In genomic region chr4:155839483-155839910, GRCm38 (mm10) we compare ENCODE assay signal across 8 mouse cellular contexts. TPM values are rescaled to one million over a fixed set of nuclear protein-coding genes. Genes with fewer than 3 reads are reported as not detected.
A peak's percentile ranks its signal among the peaks of the same experiment; 100 is the strongest.
DNase-seq lines count a peak whose midpoint lies in the region; ATAC-seq lines count a peak whose summit lies in the region.

Gene Mxra8 (plus strand): TSS chr4:155839680.

- H3K4me1 ChIP-seq in megakaryocyte, embryonic 14.5 days, result peaks cover 59% of the 10 kb centered on the region
- peaks cover 37% of the 10 kb centered on the region for H3K4me1 ChIP-seq in lung, embryonic 16.5 days (replicated peaks; ENCODE audit: control insufficient read depth, insufficient read depth, low read length)

- peak within 1 kb of the TSS; percentile 78 for H3K9ac ChIP-seq in lung, embryonic 16.5 days (ENCODE audit: low read length)

- 4% methylated on average over 16 of the region's 16 CpGs for WGBS in lung, embryonic 16.5 days

- ATAC-seq in megakaryocyte, adult 5-6 weeks (ENCODE audit: poor library complexity, severe bottlenecking), result no peak
- ATAC-seq in lung, embryonic 16.5 days (ENCODE audit: low read depth), result peak; percentile 94

- H3K4me3 ChIP-seq in megakaryocyte, embryonic 14.5 days (replicated peaks), result peak within 1 kb of the TSS; percentile 92
- H3K4me3 ChIP-seq in lung, embryonic 16.5 days (ENCODE audit: low read length), result peak within 1 kb of the TSS; percentile 67

- peak; percentile 91 for DNase-seq in embryo, embryonic 9.5 days (ENCODE audit: extremely low spot score)
- DNase-seq in heart, adult 9 months (ENCODE audit: low spot score in 2 of 2), result peak; percentile 93 to 96
- peak; percentile 73 to 85 for DNase-seq in kidney, adult 8-10 months
- DNase-seq in retina, postnatal 1 day, result peak; percentile 61
- DNase-seq in right cerebral cortex, postnatal 36 days (ENCODE audit: low spot score in 2 of 2), result no peak

- H3K27me3 ChIP-seq in megakaryocyte, embryonic 14.5 days (replicated peaks), result peaks cover 42% of the 10 kb centered on the region
- peaks cover 8% of the 10 kb centered on the region for H3K27me3 ChIP-seq in lung, embryonic 16.5 days (ENCODE audit: control insufficient read depth, insufficient read depth, low read depth, low read length)

- H3K36me3 ChIP-seq in megakaryocyte, embryonic 14.5 days (replicated peaks; ENCODE audit: low read length), result no peaks in the 10 kb centered on the region
- peaks cover 13% of the 10 kb centered on the region for H3K36me3 ChIP-seq in lung, embryonic 16.5 days (ENCODE audit: control insufficient read depth, insufficient read depth, low read length)

- no peaks in the 10 kb centered on the region for H3K9me3 ChIP-seq in megakaryocyte, embryonic 14.5 days
- H3K9me3 ChIP-seq in lung, embryonic 16.5 days (ENCODE audit: control insufficient read depth, low read length), result no peaks in the 10 kb centered on the region

- H3K27ac ChIP-seq in lung, embryonic 16.5 days (ENCODE audit: low read length), result peak within 1 kb of the TSS; percentile 99

- H3K4me2 ChIP-seq in lung, embryonic 16.5 days (ENCODE audit: low read depth, low read length), result peak within 1 kb of the TSS; percentile 92

RNA-seq across cellular contexts. Expression of gene Mxra8, which starts in this region (rescaled TPM):
- 0.13 TPM in 1 of 2 replicates, not detected in the other for polyA plus RNA-seq in megakaryocyte, embryonic 14.5 days (2012; ENCODE audit: insufficient read depth, low replicate concordance)
- total RNA-seq in megakaryocyte, adult 5-6 weeks (2015), result not detected in 2 replicates
- total RNA-seq in megakaryocyte, adult 5-6 weeks (2017), result 1.2 TPM in 2 replicates
- 246 and 255 TPM in 2 replicates for polyA plus RNA-seq in lung, embryonic 16.5 days (2015; fragmentation: Nextera tagmentation; extraction: Ambion mirVana)

Comparison
In these comparisons a context has a peak if more than half of its experiments do, and no peak if none do; other contexts are left out.
1. RNA of gene Mxra8 (polyA plus RNA-seq): 246 to 255 TPM in lung, embryonic 16.5 days; 0.13 TPM in megakaryocyte, embryonic 14.5 days; every median in the first group is over 100 times any median in the second.
2. DNase-seq: peak in embryo, embryonic 9.5 days (single experiment), heart, adult 9 months (2 of 2), kidney, adult 8-10 months (2 of 2) and retina, postnatal 1 day (single experiment); none in right cerebral cortex, postnatal 36 days (0 of 2).